Mouse (Mus musculus): ENCODE measurements at regions not wholly inside any gene's neighbourhood (a gene's known extent, or its start where the extent isn't known, plus 50 kb on each side); places are given as distances from the start of the nearest gene placed in this dataset.

DNA sequence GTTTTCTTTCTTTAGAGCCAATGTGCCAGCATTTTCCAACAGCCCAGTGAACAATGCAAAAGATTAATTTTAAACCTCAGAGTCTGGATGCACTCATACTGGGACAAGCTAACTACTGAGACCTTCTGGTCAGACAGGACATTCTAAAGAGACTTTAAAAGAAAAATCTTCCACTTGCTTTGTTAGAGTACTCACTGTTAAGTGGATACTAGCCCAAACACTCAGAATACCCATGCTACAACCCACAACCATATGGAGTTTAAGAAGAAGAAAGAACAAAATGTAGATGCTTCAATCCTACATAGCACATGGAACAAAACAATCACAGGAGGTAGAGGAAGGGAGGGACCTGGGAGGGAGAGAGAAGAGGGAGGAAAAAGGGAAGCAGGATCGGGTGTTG, 167.3 kb upstream of the Slc35b3 start:
- no peak for DNase-seq (ENCODE audit: low spot score in 2 of 2)

- DNase-seq (ENCODE audit: low spot score in 2 of 2), result no peak
Observed at GRCm38 (mm10) chr13:39092058-39092457, 131.4 kb upstream of the Slc35b3 start.

- no peak for DNase-seq (ENCODE audit: low spot score in 2 of 2)
Observed at GRCm38 (mm10) chr13:39084544-39084943, 123.9 kb upstream of the Slc35b3 start.

- DNase-seq (ENCODE audit: low spot score in 2 of 2), result no peak
Observed at GRCm38 (mm10) chr13:39074211-39074610, 113.5 kb upstream of the Slc35b3 start.

GRCm38 (mm10) chr13:39032263-39032662, 71.6 kb upstream of the Slc35b3 start:
- no peak for DNase-seq (ENCODE audit: low spot score in 2 of 2)

GRCm38 (mm10) chr13:39020168-39020567, 59.5 kb upstream of the Slc35b3 start:
- DNase-seq (ENCODE audit: low spot score in 2 of 2), result no peak

- DNase-seq (ENCODE audit: low spot score in 2 of 2), result peak; percentile 65 to 71
Observed at GRCm38 (mm10) chr13:39011696-39012095, 51.0 kb upstream of the Slc35b3 start.
